ENCODE assay signal across 20 mouse cellular contexts in the genomic region with DNA sequence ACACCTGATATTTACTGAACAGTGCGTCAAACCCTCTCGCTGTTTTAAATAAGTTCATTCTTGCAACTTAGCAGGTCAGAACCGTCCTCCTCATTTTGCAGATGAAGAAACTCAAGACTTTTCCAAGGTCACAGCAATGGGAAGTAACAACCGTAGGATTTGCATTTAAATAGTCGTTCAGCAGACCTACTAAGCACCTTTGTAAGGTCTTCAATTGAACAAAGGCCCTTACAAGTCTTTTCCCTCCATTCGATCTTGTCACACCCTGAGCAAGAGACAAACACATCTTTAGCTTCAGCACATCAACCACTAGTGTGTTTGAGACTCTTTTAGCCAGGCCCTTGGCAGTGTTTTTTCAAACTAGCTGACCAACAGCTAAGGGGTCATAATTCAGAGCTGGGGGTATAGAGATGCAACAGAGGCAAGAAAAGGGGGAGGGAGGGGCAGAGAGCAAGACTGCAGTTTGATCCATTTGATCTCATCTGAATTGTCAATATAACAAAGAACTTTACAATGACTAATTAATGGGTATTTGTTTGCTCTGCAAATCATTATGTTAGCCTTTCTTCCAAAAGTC. TPM values are rescaled to one million over a fixed set of nuclear protein-coding genes. Genes with fewer than 3 reads are reported as not detected.
DNase-seq lines count a peak whose midpoint lies in the region; ATAC-seq and TF ChIP-seq lines count a peak whose summit lies in the region.
"Had no signal": no experiment of that assay in that cellular context is flagged by ENCODE, and none has a peak within 500 bp of the region (broad histone marks: within the 10 kb centered on the region; RNA-seq: fewer than 3 reads in every experiment).

No protein-coding gene starts in this region.

- no peak overlapping the region for H3K4me3 ChIP-seq in heart, embryonic 11.5 days (ENCODE audit: low read depth, low read length)
- H3K4me3 ChIP-seq in cortical plate, adult 2 months (ENCODE audit: insufficient read depth, low read length): peak overlapping the region; percentile 79; the same call in 1 of the 2 replicates

- H3K27ac ChIP-seq in heart, embryonic 11.5 days (ENCODE audit: low read depth, low read length): no peak overlapping the region
- H3K27ac ChIP-seq in cortical plate, adult 2 months (ENCODE audit: insufficient read depth, low read length): no peak overlapping the region
- H3K27ac ChIP-seq: embryonic facial prominence, embryonic 15.5 days; forebrain, embryonic 15.5 days had no signal

- DNase-seq in heart, postnatal 4 days: peak; percentile 2
- DNase-seq in ES-CJ7 (ENCODE audit: low read depth, low spot score): peak; percentile 97
- DNase-seq in left cerebral cortex, postnatal 14 days (ENCODE audit: low spot score in 2 of 2): no peak
- DNase-seq in thymus, postnatal 14 days: no peak
- DNase-seq in right cerebral cortex, adult 2 months (ENCODE audit: low spot score in 2 of 2): no peak
- DNase-seq: adrenal gland, adult 8-10 months; adrenal gland, postnatal 36 days; cerebellum, adult 2 months; cerebellum, postnatal 10 days; embryo, embryonic 11 days; gastrocnemius, postnatal 36 days; heart, adult 2 months had no signal

- intact Hi-C loops in left cerebral cortex, postnatal 14 days (cut with DNase I): loop anchor here (5.0 kb wide), 1 partner anchor 155 kb away; no protein-coding TSS in a partner anchor

- WGBS in heart, embryonic 11.5 days (ENCODE audit: insufficient replicate concordance): 75% methylated on average over 6 of the region's 6 CpGs

- no peaks in the 10 kb centered on the region for H3K27me3 ChIP-seq in heart, embryonic 11.5 days (ENCODE audit: control insufficient read depth, insufficient read depth, low read length)
- H3K27me3 ChIP-seq: embryonic facial prominence, embryonic 15.5 days; forebrain, embryonic 15.5 days; heart, embryonic 12.5 days; Patski had no signal

- no peak for TF ChIP-seq POLR2A in cortical plate, adult 2 months (IDR thresholded peaks at IDR 0.05; ENCODE audit: extremely low read depth, insufficient read depth, low read length)

- H3K4me1 ChIP-seq in heart, embryonic 11.5 days (ENCODE audit: control insufficient read depth, insufficient read depth, low read length): peaks cover 24% of the 10 kb centered on the region
- peaks cover 2% of the 10 kb centered on the region for H3K4me1 ChIP-seq in cortical plate, adult 2 months (ENCODE audit: control insufficient read depth, insufficient read depth, low read length)

- H3K36me3 ChIP-seq in heart, embryonic 11.5 days (ENCODE audit: control insufficient read depth, insufficient read depth, low read length): no peaks in the 10 kb centered on the region
- H3K36me3 ChIP-seq: embryonic facial prominence, embryonic 15.5 days; forebrain, embryonic 15.5 days; heart, embryonic 12.5 days had no signal

- ATAC-seq in heart, embryonic 11.5 days (replicated peaks; ENCODE audit: insufficient number of reproducible peaks, low FRiP score, low TSS enrichment): no peak
- ATAC-seq: forebrain, embryonic 15.5 days; hindbrain, embryonic 16.5 days; inflammation-experienced regulatory T-cells, adult 6 months; Patski had no signal

- TF ChIP-seq CTCF in cortical plate, adult 2 months (IDR thresholded peaks at IDR 0.05; ENCODE audit: extremely low read depth, insufficient read depth, low read length): no peak

- no peak overlapping the region for H3K9ac ChIP-seq in heart, embryonic 11.5 days (ENCODE audit: low read depth, low read length)

- no peaks in the 10 kb centered on the region for H3K9me3 ChIP-seq in heart, embryonic 11.5 days (replicated peaks; ENCODE audit: control insufficient read depth, low read length)
- H3K9me3 ChIP-seq: embryonic facial prominence, embryonic 15.5 days; forebrain, embryonic 15.5 days; heart, embryonic 12.5 days had no signal

- H3K4me2 ChIP-seq in heart, embryonic 11.5 days: no peak overlapping the region

RNA-seq across cellular contexts. Expression of a gene that starts 1.4 kb away (rescaled TPM):
- 100 to 1,000 TPM; 149 to 157 TPM for total RNA-seq in heart, postnatal 4 days (2021)
- 50.0 and 68.2 TPM in 2 replicates for polyA plus RNA-seq in heart, embryonic 11.5 days (2014; fragmentation: Nextera tagmentation; extraction: Ambion mirVana)
- polyA plus RNA-seq in cortical plate, adult 2 months (2012; rRNA removed): 23.5 and 26.8 TPM in 2 replicates
- total RNA-seq in left cerebral cortex, postnatal 14 days (2021): 10 to 100 TPM; 82.2 to 89.1 TPM

Comparison
In these comparisons a context has a peak if more than half of its experiments do, and no peak if none do; other contexts are left out.
1. DNase-seq: peak in heart, postnatal 4 days (single experiment) and ES-CJ7 (single experiment); none in left cerebral cortex, postnatal 14 days (0 of 2), thymus, postnatal 14 days (single experiment) and right cerebral cortex, adult 2 months (0 of 2).